12 mouse cellular contexts compared by ENCODE assay signal in the genomic region with DNA sequence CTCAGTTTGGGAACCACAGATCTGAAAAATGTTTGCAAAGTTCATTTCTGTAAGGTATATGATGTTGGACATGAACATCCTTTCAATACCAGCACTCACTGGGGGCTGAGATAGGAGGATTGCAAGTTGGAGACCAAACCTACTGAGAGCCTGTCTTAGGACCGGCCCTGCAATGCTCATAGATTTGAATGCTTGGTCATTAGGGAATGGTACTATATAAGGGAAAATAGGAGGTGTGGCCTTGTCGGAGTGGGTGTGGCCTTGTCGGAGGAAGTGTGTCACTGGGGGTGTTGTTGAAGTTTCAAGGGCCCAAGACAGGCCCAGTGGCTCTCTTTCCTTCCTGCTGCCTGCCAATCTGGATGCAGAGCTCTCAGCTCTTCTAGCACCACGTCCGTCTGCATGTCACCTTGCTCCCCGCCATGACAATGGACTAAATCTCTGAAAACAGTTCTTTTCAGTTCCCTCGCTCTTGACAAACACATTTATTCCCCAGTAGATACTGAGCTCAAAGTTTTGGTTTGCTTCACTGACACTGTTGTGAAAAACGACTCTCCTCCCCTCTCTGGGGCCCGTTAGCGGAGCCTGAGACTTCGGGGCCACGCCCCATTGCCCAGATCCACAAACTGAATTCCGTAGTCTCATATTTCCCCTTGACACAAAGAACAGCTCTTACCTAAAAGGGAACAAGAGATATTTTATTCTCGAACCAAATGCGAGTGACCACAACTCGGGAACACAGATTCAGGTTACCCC.
"Had no signal": no experiment of that assay in that cellular context is flagged by ENCODE, and none has a peak within 500 bp of the region (broad histone marks: within the 10 kb centered on the region; RNA-seq: fewer than 3 reads in every experiment).

No protein-coding gene starts in this region.

- H3K9ac ChIP-seq: limb, embryonic 13.5 days; liver, embryonic 15.5 days; midbrain, embryonic 13.5 days had no signal

- H3K4me2 ChIP-seq: limb, embryonic 13.5 days; liver, embryonic 11.5 days; liver, embryonic 15.5 days; midbrain, embryonic 13.5 days had no signal

- H3K4me1 ChIP-seq: limb, embryonic 13.5 days; liver, embryonic 15.5 days; midbrain, embryonic 13.5 days had no signal

- H3K36me3 ChIP-seq: limb, embryonic 13.5 days; liver, embryonic 15.5 days; midbrain, embryonic 13.5 days had no signal

- H3K27ac ChIP-seq: limb, embryonic 13.5 days; liver, embryonic 15.5 days; midbrain, embryonic 13.5 days had no signal

- H3K4me3 ChIP-seq: limb, embryonic 13.5 days; liver, embryonic 15.5 days; midbrain, embryonic 13.5 days had no signal

- H3K9me3 ChIP-seq: limb, embryonic 13.5 days; liver, embryonic 15.5 days; midbrain, embryonic 13.5 days had no signal

- DNase-seq: kidney, adult 9 months; layer of hippocampus, adult 9-11 months; layer of hippocampus, postnatal 36 days; lung, adult 2 months; lung, postnatal 36 days; right cerebral cortex, postnatal 14 days; thymus, adult 18-20 months; thymus, postnatal 14 days had no signal

- H3K27me3 ChIP-seq: limb, embryonic 13.5 days; midbrain, embryonic 13.5 days had no signal

- ATAC-seq: midbrain, embryonic 13.5 days had no signal
